Mouse (Mus musculus): Measurements from ENCODE around the gene Rbm48. TPM values are rescaled to one million over a fixed set of nuclear protein-coding genes. Genes with fewer than 3 reads are reported as not detected.

Rbm48 gene
- total RNA-seq, 4 experiments from 2014 or later = 12.9 to 20.1 (median 14.8) TPM

- no peak for DNase-seq (ENCODE audit: low spot score in 2 of 2)
Measured at GRCm38 (mm10) chr5:3551481-3551880, 44.9 kb downstream of the Rbm48 start.

- no peak for DNase-seq (ENCODE audit: low spot score in 2 of 2)
Measured at GRCm38 (mm10) chr5:3546226-3546625, 50.2 kb downstream of the Rbm48 start.

- no peak for DNase-seq (ENCODE audit: low spot score in 2 of 2)
Measured at GRCm38 (mm10) chr5:3544480-3544769, 52.0 kb downstream of the Rbm48 start.

GRCm38 (mm10) chr5:3543629-3544479 is 52.5 kb downstream of the Rbm48 start, which contains the start of gene Fam133b:
Fam133b (plus strand) TSS chr5:3543833.
- DNase-seq (ENCODE audit: low spot score in 2 of 2) = peak; percentile 88 to 96

DNA sequence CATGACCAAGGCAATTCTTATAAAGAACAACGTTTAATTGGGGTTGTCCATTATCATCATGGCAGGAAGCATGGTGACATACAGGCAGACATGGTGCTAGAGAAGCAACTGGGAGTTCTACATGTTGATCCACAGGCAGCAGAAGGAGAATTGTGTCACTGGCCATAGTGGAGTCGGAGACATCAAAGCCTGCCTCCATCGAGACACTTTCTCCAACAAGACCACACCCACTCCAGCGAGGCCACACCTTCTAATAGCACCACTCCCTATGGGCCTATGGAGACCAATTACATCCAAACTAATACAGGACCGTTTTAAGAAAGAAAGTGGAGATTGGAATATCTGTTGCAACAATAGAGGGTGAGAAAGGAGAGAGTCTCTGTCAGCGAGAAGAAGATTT is 54.5 kb downstream of the Rbm48 start:
- no peak for DNase-seq (ENCODE audit: low spot score in 2 of 2)

DNA sequence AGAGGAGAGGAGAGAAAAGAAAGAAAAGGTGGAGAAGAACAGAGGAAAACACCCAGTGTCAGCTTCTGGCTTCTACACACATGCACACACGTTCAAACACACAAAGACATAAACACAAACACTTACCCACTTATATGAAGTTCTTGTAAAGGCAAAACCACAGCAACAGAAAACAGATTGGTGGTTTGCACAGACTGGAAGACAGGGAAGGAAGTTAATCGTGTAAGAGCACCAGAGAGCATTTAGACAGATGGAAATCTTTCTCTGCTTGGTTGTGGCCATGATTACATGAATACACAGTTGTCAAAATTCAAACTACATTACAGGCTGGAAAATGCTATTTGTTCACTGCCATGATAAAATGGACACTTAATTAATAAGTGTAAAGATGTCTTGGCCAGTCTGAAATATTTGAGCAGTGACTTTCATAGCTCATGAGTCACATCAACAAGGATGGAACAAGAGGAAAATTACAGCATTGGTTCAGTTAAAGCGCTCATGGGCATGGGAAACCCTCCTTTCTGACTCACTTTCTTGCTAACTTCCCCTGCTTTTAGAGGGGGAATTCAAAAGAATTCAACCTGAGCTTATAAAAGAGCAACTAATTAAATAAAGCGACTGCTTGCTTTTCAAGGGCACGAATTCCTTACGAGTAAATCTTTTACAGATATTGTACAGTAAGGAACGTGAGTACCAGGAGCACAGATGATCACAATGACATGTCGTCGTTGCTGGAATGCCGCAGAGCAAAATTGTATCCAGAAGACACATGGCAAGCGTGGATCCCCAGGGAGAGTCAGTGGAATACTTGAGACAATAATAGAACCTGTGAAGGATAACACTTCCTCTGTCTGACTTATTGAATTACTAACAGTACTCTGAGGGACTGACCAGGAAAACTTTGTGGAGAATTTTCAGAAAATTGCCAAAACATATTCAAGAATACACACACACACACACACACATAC is 57.6 kb downstream of the Rbm48 start:
- no peak for DNase-seq (ENCODE audit: low spot score in 2 of 2)

GRCm38 (mm10) chr5:3536592-3537212 is 59.7 kb downstream of the Rbm48 start:
- no peak for DNase-seq (ENCODE audit: low spot score in 2 of 2)

Other genes with a start within 250 kb of the Rbm48 start
- gene Fam133b, start 52.8 kb downstream of the Rbm48 start, total RNA-seq (2022) = 10 to 100 TPM; 37.5 to 44.9 (median 41.4) TPM
- 1 to 10 TPM; 3.2 to 7.2 (median 4.6) TPM for gene 1700109H08Rik, start 25.0 kb downstream of the Rbm48 start, total RNA-seq (2022)
- gene Pex1, start 519 bp downstream of the Rbm48 start, total RNA-seq (2022) = 10 to 100 TPM; 21.3 to 31.4 (median 24.3) TPM
- gene Tmbim7, start 54.6 kb upstream of the Rbm48 start, total RNA-seq (2022) = not detected
- gene Gatad1, start 60.6 kb upstream of the Rbm48 start, total RNA-seq (2022) = 100 to 1,000 TPM; 121 to 133 (median 121) TPM
- gene Ankib1, start 206.3 kb upstream of the Rbm48 start, total RNA-seq (2022) = 100 to 1,000 TPM; 114 to 143 (median 129) TPM
- gene Krit1, start 206.6 kb upstream of the Rbm48 start, total RNA-seq (2022) = 10 to 100 TPM; 45.9 to 51.3 (median 48.4) TPM
- gene Lrrd1, start 248.6 kb upstream of the Rbm48 start, total RNA-seq (2022) = under 1 TPM in 3 of 4 experiments, not detected in 1; 0.14 to 0.40 (median 0.28) TPM